Mouse (Mus musculus): ENCODE results near the gene Cacna1c. TPM values are rescaled to one million over a fixed set of nuclear protein-coding genes. Genes with fewer than 3 reads are reported as not detected.

Gene Cacna1c
- polyA plus RNA-seq, 1 experiment = not detected

DNA sequence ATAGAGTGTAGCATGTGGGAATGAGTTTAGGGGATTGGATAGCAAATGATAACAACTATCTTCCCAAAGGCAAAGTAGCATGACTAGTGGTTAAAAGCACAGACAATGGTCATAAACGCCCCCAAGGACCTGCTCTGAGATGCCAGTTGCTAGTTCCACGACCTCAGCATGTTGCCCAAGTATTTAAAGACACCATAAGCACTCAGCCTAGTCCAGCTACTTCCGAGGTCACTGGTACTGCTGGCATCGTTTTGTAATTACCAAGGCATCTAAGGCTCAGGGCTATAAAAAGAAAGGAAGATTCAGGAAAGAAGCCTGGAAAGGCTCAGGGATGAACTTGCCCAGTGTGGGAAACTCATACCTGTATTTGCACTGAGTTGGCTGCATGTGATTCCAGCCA is 127.6 kb downstream of the Cacna1c start:
- TF ChIP-seq GATA1 (IDR thresholded peaks at IDR 0.05; ENCODE audit: low read length) = no peak

DNA sequence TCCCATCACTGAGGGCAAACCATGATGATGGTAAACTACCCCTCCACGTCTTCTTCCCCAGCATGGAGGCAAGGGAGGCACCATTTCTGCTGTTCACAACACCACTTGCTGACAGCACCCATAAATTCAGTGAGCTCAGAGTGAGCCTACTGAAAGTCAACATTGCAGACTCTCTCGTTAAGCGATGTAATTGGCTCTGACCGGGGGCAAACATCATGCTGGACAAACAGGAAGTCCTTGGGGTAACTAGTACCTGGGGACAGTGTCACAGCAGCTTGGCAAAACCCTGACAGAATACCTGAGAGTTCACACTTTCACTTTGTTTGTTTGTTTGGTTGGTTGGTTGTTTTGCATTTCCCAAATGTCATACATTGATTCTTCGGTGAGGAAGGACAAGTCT is 131.3 kb downstream of the Cacna1c start:
- TF ChIP-seq GATA1 (IDR thresholded peaks at IDR 0.05; ENCODE audit: low read length) = no peak

DNA sequence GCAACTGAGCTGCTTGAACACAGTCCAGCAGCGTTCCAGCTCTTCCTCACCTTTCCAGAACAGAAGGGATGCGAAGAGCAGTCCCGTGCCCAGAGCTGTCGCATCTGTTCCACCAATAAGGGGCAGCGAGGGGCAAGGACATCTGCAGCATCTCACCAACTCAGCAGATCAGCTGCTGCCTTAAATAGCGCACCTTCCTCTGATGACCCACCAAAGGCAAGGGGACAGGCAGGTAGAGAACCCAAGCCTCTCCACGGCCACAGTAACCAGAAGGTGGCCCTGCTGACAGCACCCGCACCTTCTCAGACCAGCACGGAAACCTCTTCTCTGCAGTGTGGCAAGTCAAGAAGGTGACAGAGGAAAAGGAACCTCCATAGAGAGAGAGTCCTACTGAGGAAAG is 131.8 kb downstream of the Cacna1c start:
- TF ChIP-seq GATA1 (IDR thresholded peaks at IDR 0.05; ENCODE audit: low read length) = no peak

DNA sequence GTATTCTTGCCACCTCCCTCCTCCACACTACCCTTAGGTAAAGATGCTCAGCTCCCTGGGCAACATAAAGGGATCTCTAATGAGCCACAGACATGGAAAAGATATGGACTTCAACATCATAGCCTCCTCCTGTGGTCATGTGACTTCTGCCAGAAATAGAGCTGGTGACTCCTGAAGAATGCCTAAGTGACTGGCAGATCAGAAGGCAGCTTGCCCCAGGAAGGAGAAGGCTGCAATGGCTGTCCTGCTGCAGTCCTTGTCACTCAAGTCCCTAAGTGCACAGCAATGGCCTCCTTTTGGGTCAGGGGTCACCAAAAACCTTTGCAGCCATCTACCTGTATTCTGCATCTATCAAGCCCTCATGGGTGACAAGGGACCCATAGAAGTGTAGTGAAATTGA is 133.5 kb downstream of the Cacna1c start:
- TF ChIP-seq GATA1 (IDR thresholded peaks at IDR 0.05; ENCODE audit: low read length) = no peak

DNA sequence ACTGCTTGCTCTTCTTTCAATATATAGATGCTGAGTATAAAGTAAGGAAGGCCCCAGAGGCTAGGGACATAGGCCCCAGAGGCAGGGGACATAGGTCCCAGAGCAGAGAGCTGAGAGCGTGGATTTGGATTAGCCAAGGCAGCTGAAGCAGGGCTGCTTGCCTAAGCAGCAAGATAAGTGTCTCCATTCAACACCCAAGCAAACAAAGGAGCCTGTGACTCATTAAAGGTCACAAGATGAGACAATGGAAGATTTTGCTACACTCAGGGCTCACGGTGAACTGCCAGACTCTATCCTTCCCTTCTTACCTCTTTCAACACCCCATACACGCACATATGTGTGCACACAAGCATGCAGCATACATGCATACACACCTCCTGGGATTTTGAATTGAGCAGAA is 137.3 kb downstream of the Cacna1c start:
- no peak for TF ChIP-seq GATA1 (IDR thresholded peaks at IDR 0.05; ENCODE audit: low read length)

DNA sequence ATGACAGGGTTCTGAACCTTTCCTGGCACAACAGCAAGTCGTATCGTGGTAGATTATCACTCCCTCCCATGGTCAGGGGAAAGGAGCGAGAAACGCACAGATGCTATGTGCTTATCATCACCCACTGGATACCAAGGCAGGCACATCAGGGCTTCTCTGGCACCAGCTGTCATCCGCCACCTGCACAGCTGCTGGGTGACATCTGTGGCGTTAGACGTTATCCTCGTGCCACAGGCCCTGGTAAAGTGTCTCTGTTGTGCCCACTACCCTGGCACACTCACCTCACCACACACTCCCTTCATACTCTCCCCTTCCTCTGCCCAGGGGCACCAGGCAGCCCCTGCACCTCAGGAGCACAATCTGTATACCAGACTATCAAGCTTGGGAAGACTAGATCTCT is 137.8 kb downstream of the Cacna1c start:
- no peak for TF ChIP-seq GATA1 (IDR thresholded peaks at IDR 0.05; ENCODE audit: low read length)

DNA sequence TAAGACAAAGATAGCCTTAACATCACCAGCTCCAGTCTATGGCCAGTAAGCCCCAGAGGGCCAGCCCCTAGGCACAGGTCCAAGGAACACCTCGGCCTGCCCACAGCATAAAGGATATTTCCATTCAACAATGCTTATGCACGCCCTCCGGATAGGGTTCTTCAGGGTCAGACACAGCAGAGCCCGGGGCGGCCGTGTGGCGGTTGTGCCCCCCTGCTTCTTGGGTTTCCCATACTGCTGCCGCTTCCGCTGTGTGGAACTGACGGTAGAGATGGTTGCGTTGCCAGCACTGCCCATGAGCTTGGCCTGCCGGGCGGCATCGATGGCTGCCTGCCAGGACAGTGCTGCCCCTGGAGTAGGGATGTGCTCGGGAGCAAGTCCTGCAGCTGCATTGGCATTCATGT is 139.1 kb downstream of the Cacna1c start:
- no peak for TF ChIP-seq GATA1 (IDR thresholded peaks at IDR 0.05; ENCODE audit: low read length)

DNA sequence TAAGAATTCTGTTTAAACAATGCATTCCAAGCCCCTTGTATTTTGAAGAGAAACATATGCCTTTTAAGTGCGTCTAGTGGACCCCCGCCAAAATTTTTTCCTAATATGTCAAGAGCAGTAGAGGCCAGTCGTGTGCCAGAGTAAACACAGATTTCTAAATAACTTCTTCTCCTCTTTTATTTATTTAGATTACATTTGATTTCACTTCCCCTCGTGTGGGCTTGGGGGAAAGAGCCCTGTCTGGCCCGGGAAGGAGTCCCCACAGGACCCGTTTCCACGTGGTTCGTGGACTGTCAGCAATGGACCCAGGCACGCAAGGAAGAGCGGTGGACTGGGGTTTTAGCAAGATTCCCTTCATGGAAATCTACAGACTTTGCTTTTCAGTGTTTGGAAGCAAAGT is 143.4 kb downstream of the Cacna1c start:
- TF ChIP-seq GATA1 (IDR thresholded peaks at IDR 0.05; ENCODE audit: low read length) = no peak

DNA sequence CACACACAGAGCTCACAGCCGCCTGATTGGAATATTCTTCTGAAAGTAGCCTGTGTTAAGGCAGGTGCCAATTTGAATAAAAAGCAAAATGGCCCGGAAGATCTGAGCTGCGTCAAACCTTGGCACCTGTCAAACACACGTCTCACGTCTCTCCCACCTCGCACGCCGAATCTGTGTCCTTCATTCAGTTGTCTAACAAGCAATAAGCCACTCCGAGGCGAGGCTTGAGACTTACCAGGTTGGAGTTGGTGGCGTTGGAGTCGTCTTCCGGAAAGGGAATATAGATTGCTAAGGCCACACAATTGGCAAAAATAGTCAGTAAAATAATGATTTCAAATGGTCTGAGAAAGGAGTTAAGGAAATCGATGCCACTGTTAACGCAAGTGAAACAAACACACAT is 143.9 kb downstream of the Cacna1c start:
- TF ChIP-seq GATA1 (IDR thresholded peaks at IDR 0.05; ENCODE audit: low read length) = no peak

DNA sequence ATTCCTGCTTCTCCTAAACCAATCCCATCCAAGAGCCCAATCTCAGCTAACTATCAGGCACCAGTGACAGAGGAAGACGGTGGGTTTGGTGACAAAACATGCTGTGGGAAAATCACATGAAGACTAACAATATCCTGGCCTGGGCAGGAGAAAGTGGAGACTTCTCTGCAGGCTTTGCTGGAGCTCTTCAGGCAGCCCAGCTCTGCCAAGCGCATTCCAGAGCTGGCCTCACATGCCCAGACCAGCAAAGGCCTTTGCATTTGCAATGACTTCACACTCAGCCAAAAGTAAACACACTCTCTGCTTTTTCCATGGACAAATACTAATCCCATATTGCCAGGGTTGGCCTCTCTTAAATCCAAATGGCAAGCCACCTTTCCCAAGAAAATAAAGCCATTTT is 144.5 kb downstream of the Cacna1c start:
- TF ChIP-seq GATA1 (IDR thresholded peaks at IDR 0.05; ENCODE audit: low read length) = no peak

DNA sequence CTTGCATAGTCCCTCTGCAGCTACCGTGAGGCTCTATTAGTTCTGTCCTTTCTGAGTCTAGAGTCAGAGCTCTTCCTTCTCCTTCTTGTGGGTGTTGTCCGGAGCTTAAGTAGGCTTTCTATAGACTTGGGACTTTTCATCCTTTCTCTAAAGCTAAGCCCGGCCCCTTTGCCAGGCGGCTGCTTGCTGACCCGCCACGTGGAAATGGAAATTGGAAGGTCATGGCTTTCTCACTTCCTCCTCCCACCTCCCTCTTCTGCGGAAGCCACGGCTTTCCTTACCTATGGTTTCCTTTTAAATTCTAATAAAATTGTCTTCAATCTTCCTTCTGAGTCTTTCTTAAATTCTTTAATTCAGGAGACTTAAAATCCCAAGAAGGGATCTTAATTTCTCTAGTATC is 148.9 kb downstream of the Cacna1c start:
- no peak for TF ChIP-seq GATA1 (IDR thresholded peaks at IDR 0.05; ENCODE audit: low read length)

DNA sequence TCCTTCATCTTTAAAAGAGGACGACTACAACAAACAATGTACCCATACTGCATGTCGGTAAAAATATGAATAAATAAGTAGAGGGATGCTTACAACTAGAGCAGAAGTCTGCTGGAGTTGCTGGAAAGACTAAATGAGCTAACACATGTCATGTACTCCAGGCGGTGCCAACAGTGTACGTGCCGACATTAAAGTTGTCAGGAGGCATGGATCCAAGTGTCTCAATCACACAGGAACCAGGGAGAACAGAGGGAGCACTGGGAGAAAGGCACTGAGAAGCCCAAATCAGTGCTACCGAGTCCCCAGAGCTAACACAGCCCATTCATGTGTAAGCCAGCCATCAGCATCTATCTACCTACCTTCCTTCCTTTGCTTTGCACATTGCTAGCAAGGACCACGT is 150.7 kb downstream of the Cacna1c start:
- TF ChIP-seq GATA1 (IDR thresholded peaks at IDR 0.05; ENCODE audit: low read length) = no peak

DNA sequence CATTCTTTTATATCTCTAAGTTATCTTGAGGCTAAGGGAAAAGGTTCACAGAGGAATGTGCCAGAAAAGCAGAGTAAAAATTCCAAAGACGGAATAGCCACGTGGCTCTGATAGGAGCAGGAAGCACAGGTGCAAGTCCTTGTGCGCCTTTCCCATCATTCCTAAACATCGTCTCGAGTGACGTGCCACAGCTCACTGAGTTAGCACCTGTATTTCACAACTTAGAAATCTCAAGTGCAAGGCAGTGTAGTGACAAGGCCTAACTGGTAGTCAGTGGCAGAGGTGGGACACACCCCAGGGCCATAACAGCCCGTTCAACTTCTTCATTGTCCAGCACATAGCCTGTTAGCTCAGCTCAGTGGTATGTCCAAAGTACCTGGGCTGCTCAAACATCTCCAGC is 152.1 kb downstream of the Cacna1c start:
- no peak for TF ChIP-seq GATA1 (IDR thresholded peaks at IDR 0.05; ENCODE audit: low read length)

DNA sequence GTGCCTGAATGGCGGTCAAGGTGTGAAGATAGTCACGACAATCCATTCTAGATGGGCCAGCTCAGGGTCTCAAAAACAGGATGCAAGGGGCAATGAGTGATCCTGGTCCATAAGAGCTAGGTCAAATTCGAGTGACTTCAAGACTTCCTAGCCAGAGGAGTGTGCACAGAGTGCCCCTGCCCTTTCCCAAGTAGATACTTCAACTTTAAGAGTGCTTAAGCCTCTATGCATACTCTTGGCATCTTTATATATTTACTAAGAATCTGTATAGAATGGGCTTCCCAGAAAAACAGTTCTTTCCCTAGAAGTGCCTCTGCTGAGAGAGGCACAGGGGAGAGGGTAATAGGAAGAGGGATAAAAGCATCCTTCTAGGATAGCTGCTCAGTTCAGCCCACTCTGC is 153.4 kb downstream of the Cacna1c start:
- TF ChIP-seq GATA1 (IDR thresholded peaks at IDR 0.05; ENCODE audit: low read length) = no peak

DNA sequence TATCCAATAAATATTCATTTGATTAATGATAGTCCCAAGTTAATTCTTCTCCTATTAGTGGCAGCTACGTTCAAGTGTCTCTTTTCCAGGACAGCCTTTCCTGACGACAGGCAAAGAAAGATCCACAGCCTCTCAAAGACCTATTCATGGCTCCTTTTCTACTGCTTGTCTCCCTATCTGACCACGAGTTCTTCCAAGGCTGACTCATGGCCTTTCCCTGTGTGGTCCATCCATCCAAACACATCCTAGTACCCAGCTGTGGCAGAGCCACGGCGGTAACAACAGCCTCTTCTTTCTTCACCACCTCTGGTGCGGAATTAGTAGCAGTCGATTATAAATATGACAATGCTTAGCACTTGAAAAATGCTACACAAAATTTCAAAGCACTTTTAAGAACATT is 155.3 kb downstream of the Cacna1c start:
- TF ChIP-seq GATA1 (IDR thresholded peaks at IDR 0.05; ENCODE audit: low read length) = no peak

DNA sequence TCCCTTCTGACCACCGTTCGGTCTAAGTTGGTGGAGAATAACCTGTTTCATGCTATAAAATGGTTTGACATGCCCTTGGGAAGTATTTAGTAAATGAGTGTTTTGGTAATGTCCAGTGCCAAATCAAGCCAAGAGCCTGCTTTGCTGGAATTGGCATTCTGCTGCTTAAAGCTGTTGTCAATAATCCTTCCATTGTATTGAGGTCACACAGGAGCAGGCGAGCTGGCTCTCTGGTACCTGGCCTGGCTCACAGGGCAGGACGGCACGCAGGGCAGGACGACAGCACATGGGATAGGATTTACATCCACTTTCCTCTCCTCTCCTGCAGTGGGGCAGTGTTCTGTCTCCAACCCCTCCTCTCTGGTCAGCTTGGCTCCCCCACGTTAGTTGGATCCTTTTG is 156.4 kb downstream of the Cacna1c start:
- no peak for TF ChIP-seq GATA1 (IDR thresholded peaks at IDR 0.05; ENCODE audit: low read length)

DNA sequence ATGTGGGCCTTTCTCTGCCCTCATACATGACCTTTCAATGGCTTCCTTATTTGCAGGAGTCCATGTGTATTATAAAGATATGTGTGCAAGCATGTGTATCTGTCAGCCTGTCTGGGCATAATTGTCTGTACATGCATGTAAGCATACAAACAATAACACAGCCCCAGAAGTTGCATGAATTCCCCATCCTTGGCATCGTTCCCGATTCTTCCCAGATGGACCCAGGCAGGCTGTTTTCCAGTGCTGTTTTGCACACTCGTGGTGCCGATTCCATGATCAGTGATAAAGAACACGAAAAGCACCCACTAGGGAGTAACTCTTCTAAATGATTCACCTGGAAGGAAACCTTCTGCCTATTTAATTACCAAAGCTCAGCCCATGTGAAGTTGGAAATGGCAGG is 156.9 kb downstream of the Cacna1c start:
- TF ChIP-seq GATA1 (IDR thresholded peaks at IDR 0.05; ENCODE audit: low read length) = no peak

DNA sequence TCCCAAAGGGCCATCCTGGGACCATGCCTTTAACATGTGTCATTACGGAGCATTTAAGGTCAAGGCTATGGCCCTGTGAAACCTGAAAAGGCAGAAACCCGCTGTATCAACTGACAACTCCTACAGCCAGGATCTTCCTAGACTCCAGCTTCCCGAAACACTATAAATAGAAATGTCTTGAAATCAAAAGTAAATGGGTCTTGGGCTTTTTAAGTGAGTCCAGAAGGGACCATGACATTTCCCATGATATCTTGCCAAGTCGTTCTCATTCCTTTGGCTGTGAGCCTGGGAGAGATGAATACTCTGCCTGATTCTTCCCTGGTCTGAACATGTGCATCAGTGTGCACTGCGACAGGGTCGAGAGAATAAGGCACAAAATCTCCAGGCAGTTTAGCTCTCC is 158.4 kb downstream of the Cacna1c start:
- TF ChIP-seq GATA1 (IDR thresholded peaks at IDR 0.05; ENCODE audit: low read length) = no peak

DNA sequence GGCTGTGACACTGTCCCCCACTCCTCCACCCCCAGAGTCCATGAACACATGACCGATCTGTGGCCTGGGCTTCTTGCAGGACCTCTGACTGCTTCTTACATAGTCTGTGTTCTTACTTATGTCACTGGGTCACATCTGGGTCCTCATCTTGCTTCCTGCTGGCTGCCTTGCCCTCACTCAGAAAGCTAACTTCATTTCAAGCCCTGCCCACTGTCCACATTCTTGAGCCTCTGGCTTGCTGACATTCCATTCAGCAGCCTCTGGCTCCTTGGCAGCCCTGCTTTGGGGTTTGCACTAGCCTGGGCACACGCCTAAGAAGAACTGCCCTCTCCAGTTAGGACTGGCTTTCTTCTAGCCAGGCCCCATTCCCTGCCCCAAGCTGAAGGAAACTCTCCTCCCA is 159.2 kb downstream of the Cacna1c start:
- no peak for TF ChIP-seq GATA1 (IDR thresholded peaks at IDR 0.05; ENCODE audit: low read length)

Data from G1E-ER4 (cell line).